Mouse (Mus musculus) brown adipose tissue, adult 24 weeks (tissue): ENCODE results near the gene Slc6a11. TPM values are rescaled to one million over a fixed set of nuclear protein-coding genes. Genes with fewer than 3 reads are reported as not detected.

ENCODE experiments used
- H3K27ac ChIP-seq: fragments of 200-500 bp; replicated peaks from 2 replicates; pipeline ENCODE4 v1.5.1; 2012; ENCODE audit warnings: low read depth, mild to moderate bottlenecking, low read length
- H3K4me1 ChIP-seq: fragments of 200-500 bp; 2 replicates; pipeline ENCODE4 v1.6.1; 2012; ENCODE audit warnings: low read length, mixed read lengths; ENCODE audit not compliant: control insufficient read depth, insufficient read depth, insufficient read length
- H3K4me3 ChIP-seq: fragments of 200-500 bp; 2 replicates; pipeline ENCODE4 v1.5.1; 2012; ENCODE audit warnings: low read depth, mild to moderate bottlenecking, low read length, moderate library complexity; ENCODE audit not compliant: insufficient read depth
- polyA plus RNA-seq: library from polyadenylated mRNA; stranded (reverse); fragments of >200 nt; gene quantifications from 2 replicates; pipeline ENCODE4 v1.2.4, GENCODE M21; 2012; ENCODE audit not compliant: missing spikeins, insufficient read depth, insufficient read length

Gene Slc6a11
- polyA plus RNA-seq, 1 experiment = not detected

GRCm38 (mm10) chr6:114145650-114146329 lies 14.7 kb downstream of the Slc6a11 start:
- no peaks in the 10 kb centered on the region for H3K4me1 ChIP-seq
- no peak overlapping the region for H3K4me3 ChIP-seq
- no peak overlapping the region for H3K27ac ChIP-seq

GRCm38 (mm10) chr6:114155720-114156119 lies 24.7 kb downstream of the Slc6a11 start:
- no peak overlapping the region for H3K27ac ChIP-seq
- H3K4me3 ChIP-seq = no peak overlapping the region
- H3K4me1 ChIP-seq = no peaks in the 10 kb centered on the region

DNA sequence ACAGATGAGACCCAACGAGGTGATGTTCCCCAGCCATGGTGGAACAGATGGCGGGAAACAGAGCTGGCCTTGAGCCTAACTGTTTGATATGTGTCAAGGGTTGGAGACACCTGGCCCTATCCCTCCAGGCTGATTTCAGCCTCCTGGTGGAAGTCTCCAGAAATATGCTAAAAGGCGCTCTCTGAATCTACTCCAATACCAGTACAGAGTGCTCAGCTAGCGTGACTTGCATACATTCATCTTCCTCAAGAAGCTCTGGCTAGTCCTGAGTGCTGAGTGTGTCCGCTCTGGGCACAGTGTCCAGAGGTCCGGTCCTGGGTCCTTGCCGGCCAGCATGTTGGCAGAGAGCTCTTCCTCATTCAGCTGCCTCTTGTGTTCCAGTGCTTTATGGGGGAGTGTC lies 27.8 kb downstream of the Slc6a11 start:
- no peak overlapping the region for H3K4me3 ChIP-seq
- H3K27ac ChIP-seq = no peak overlapping the region
- no peaks in the 10 kb centered on the region for H3K4me1 ChIP-seq

DNA sequence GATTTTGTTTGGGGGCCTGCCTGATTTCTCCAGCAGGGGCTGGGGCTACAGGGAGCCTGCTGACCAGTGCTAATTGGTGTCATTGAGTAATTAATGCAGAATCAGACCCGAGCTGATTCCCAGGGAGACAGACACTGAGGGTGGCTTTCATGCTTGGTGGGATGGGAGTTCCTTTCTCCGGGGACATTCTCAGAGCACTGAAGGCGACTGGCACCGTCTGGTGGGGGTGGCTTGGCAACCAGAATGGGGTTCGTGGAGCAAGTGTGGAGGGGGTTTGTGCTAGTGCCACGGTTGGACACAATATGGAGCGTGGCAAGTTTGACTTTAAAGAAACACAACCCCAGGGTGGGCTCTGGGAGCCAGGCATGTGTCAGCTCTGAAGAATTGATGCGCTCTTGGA lies 29.7 kb downstream of the Slc6a11 start:
- no peak overlapping the region for H3K27ac ChIP-seq
- H3K4me1 ChIP-seq = no peaks in the 10 kb centered on the region
- H3K4me3 ChIP-seq = no peak overlapping the region

GRCm38 (mm10) chr6:114174052-114174397 lies 43.0 kb downstream of the Slc6a11 start:
- no peak overlapping the region for H3K4me3 ChIP-seq
- no peak overlapping the region for H3K27ac ChIP-seq
- no peaks in the 10 kb centered on the region for H3K4me1 ChIP-seq

- Histone ChIP-seq H3K4me1 (no peaks in the 10 kb centered on the region), H3K27ac (no peak overlapping the region), H3K4me3 (no peak overlapping the region)
Observed at GRCm38 (mm10) chr6:114174398-114175140, 43.5 kb downstream of the Slc6a11 start.

GRCm38 (mm10) chr6:114178141-114178540 lies 47.1 kb downstream of the Slc6a11 start:
- H3K4me3 ChIP-seq = no peak overlapping the region
- H3K4me1 ChIP-seq = no peaks in the 10 kb centered on the region
- H3K27ac ChIP-seq = no peak overlapping the region

DNA sequence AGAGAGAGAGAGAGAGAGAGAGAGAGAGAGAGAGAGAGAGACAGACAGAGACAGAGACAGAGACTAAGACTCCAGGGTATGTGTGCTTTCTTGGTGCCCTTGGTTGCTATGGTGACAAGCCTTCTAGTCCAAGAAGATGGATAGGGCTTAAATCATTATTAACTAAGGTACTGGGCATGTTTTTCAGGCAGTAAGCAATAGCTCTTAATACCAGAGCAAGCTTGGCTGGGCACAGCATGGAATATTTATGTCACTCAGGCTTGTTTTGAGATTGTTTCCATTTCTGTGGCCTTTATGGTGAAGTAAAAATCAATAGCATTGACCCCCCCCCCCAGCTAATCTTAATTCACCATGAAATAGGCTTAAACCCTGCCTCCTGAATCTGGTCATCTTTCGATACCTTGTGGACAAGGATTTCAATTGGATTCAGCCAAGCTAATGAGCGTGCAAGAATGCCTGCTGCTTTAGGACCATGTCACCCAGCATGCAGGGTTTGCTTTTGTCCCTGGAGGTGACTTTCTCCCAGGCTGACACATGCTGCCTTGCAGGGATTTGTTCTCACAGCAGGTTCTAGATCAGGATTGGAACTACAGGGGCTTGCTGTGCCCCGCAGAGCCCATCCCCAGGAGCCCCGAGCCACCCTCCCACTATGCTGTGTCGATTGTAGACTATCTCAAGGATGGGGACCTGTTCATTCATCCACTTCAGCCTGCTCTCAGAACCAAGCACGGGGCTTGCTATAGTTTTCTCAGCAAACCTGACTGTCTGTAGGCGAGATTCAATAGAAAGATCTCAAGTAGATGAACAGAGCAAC lies 51.5 kb downstream of the Slc6a11 start:
- Histone ChIP-seq H3K4me1 (no peaks in the 10 kb centered on the region), H3K27ac (no peak overlapping the region), H3K4me3 (no peak overlapping the region)

GRCm38 (mm10) chr6:114187121-114187520 lies 56.1 kb downstream of the Slc6a11 start:
- Histone ChIP-seq H3K4me1 (no peaks in the 10 kb centered on the region), H3K27ac (no peak overlapping the region), H3K4me3 (no peak overlapping the region)

GRCm38 (mm10) chr6:114188869-114189268 lies 57.8 kb downstream of the Slc6a11 start:
- Histone ChIP-seq H3K4me1 (no peaks in the 10 kb centered on the region), H3K27ac (no peak overlapping the region), H3K4me3 (no peak overlapping the region)

DNA sequence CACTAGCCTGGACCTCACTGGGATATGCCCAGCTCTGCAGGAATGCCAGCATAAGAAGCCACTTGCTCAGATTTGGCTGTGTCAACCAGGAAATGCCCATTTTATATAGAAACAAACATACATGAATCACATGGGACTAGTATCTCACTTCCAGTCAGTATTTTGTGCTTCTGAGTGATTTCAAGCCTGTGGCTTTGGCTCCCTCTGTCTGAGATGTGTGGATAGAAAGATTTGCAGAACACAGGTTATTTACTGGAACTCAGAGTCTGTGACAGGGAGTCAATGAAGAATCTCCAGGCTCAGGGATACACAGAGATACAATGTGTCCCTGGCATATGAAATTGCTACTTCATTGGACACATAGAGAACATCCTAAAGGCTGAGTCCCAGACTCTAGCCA lies 65.0 kb downstream of the Slc6a11 start:
- H3K27ac ChIP-seq = no peak overlapping the region
- H3K4me3 ChIP-seq = no peak overlapping the region

GRCm38 (mm10) chr6:114199200-114199845 lies 68.3 kb downstream of the Slc6a11 start:
- Histone ChIP-seq H3K4me1 (no peaks in the 10 kb centered on the region), H3K4me3 (no peak overlapping the region), H3K27ac (no peak overlapping the region)

More for the DNA sequence above, 65.0 kb downstream of the Slc6a11 start:
- H3K4me1 ChIP-seq = no peaks in the 10 kb centered on the region

DNA sequence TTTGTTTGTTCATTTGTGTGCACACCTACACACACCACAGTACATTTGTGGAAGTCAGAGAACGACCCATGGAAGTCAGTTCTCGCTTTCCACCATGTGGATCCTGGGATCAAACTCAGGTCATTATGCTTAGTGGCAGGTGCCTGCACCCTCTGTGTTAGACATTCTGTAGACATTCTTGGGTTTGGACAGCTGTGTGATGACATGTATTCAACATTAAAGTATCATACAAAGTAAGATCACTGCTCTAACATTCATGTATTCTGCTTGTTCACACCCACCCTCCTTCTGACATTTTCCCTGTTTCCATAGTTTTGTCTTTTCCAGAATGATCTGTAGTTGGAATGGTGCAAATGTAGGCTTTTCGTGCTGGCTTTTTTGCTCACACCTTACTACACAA lies 73.5 kb downstream of the Slc6a11 start:
- H3K27ac ChIP-seq = no peak overlapping the region
- H3K4me1 ChIP-seq = no peaks in the 10 kb centered on the region
- no peak overlapping the region for H3K4me3 ChIP-seq

- Histone ChIP-seq H3K4me1 (no peaks in the 10 kb centered on the region), H3K4me3 (no peak overlapping the region), H3K27ac (no peak overlapping the region)
Observed at GRCm38 (mm10) chr6:114208296-114208695, 77.3 kb downstream of the Slc6a11 start.

DNA sequence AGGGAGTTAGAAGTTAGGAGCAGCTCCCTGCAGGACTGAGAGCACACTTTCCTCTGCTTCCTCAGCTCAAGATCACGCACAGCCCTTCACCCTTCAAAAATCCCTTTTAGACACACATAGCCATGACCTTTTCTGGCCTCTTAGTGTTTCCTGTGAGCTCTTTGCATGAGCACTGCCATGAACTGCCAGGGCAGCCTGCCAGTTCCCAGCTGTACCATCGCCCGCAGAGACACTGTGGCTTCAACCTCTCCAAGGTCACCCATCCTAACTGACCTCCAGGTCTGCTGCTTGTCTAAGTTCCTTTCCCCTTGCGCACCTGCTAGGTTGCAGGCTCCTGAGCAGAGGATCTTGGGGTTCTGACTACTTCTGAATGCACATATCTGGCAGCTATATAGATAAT lies 83.4 kb downstream of the Slc6a11 start:
- Histone ChIP-seq H3K4me3 (no peak overlapping the region), H3K4me1 (no peaks in the 10 kb centered on the region)

More for the DNA sequence above, 83.4 kb downstream of the Slc6a11 start:
- no peak overlapping the region for H3K27ac ChIP-seq
